Mouse (Mus musculus) 3134 (cell line): ENCODE measurements around the gene Dmrtc1c2.
"Not testable (repeated sequence)": the region's sequence is repeated elsewhere in the genome, so short reads cannot be mapped to it uniquely, and the experiment has no call there.

ENCODE experiments used
- DNase-seq: peaks from one replicate; pipeline ENCODE4 v3.0.0-alpha.2; 2011; ENCODE audit warnings: low spot score; ENCODE audit not compliant: insufficient read length; ENCODE audit errors: extremely low read depth

Gene Dmrtc1c2

DNA sequence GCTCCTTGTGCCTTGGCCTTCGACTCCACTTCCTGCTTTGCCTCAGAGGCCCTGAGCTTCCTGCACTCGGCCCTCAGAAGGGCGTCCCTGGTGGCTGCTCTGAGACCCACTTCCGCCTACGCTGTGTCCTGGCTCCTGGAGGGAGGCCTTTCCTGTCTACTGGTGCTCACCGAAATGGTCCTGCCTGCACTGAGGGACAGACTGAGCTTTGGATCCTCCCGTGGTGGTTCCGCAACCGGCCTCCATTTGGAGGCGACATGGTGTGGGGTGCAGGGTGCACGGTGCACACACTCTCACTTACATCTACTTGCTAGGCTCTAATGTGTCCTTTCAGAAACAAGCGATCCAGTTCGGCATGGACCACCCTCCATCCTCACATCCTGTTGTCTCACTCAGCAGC lies at the start of gene Dmrtc1c2:
TSS of gene Dmrtc1c2 (minus strand) at position 101 of the 400 bp plus-strand sequence.
- DNase-seq = not testable (repeated sequence)

DNA sequence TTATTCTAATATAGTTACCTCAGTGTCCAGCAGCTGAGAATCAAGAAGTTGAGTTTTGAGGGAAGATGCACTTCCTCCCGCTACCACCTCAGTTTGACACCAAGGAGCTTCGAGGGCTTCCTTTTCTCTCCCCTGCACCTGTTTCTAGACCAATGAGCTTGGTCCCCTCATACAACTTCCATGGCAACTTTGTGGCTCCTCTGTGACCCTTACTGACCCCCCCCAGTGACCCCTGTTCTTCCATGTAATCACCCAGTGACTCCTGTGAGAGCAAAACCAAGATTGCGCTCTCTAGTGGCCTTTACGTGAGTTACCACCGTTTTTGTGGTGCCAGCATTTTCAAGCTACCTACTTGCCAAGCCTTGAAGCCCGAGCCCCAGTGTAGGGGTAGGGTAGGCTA lies 13.5 kb upstream of the Dmrtc1c2 start, which contains the start of gene 1700031F05Rik:
TSS of gene 1700031F05Rik (minus strand) at position 101 of the 400 bp plus-strand sequence.
- DNase-seq = no peak

DNA sequence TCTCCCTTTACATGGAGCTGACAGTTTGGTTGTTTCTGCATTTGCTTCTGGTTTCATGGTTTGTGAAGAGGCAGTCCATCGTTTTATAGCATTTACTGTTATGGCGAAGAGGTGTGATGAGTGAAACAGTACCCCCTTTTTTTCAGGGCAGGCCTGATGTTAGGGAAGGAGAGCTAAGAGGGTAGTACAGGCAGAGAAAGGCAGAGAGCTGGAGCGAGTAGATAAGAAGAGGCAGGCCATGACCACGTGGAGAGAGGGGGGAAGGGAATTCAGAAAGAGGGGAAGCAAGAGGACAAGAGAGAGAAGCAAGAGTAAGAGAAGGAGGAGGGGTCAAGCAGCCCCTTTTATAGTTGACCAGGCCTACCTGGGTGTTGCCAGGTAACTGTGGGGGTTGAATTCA lies 42.1 kb downstream of the Dmrtc1c2 start:
- DNase-seq = no peak

- not testable (repeated sequence) for DNase-seq
These were observed 51.8 kb downstream of the Dmrtc1c2 start, which contains the start of gene Dmrtc1c1 for GRCm38 (mm10) chrX:102802663-102803062. Gene Dmrtc1c1, plus strand, starts transcription at chrX:102802963.
